Mouse (Mus musculus) CD8-positive naive resting alpha-beta T cell, adult 2 months (primary cell): ENCODE data around the gene Qk.
A peak's percentile ranks its signal among the peaks of the same experiment; 100 is the strongest.

ENCODE experiments used
- DNase-seq, 2 experiments: peaks; one replicate each; pipeline ENCODE4 v3.0.0; 2022; ENCODE audit warnings: low read depth in 2 of 2, low spot score in 2 of 2

Qk gene

DNA sequence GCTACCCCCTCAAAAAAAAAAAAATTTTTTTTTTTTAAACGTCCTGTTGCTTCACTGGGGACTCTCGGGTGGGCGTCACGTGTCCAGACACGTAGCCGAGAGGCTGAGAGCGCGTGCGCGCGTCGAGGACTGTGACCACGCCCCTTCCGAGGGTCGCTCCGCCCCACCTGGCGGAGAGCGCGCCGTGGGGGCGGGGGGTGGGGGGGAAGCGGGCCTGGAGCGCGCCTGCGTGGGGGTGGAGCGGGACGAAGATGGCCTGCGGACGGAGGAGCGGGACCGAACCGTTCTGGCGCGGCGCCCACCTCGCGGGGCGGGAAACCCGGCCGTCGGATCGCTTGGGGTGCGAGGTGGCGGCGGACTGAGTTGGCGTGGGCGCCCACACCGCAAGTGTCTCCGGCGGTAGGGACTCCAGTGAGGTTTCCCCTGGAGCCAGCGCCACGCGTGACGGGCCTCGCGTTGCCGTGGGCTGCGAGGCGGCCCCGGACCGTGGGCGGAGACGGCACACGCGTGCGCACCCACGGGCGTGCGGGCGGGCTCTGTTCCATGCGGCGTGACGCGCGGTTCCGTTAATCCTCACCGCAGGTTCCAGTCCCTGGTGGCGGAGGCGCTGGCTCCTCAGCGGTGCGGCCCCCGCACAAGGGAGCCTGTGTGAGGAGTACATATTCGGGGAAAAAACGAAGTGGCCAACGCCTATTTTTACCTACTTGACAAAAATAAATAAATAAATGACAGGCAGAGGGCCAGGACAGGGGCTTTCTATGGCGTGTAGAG is at the start of gene Qk:
TSS of gene Qk (minus strand) at position 170 of the 771 bp plus-strand sequence.
- peak; percentile 93 to 94 for DNase-seq

DNA sequence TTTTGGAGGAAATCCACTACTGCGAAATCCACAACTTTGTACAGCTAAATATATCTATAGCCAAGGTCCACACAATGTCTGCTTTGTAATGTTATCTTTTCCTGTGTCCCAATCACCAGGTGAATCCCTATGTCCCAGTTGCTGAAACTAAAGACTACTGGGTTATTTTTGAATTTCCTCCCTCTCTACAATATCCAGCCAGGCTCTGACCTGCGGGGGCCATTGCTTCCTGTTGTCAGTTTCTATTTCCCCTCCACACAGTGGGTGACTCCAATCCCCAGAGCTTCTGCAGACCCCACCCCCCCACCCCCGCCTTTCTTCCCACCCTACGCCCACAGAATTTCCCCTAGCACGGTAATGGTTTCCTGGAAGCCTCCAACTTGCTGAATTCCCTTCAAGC is 47.4 kb upstream of the Qk start:
- DNase-seq, result no peak

DNA sequence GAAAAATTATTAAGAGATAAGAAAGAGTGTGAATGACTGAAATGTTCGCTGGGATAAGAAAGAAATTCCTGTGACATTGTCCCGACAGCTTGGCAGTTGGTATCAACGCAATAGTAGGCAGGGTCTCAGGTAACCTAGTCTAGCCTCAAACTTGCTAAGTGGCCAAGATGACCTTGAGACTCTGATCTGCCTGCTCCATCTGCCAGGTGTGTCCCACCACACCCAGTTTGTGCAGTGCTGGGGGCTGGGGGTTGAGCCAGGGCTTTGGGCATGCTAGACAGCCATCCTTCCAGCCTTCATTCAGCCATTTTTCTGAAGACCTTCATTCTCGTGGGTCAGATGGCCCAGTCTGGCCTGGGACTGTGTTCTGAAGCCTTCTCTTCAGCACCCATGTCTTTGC is 46.9 kb upstream of the Qk start:
- no peak for DNase-seq

DNA sequence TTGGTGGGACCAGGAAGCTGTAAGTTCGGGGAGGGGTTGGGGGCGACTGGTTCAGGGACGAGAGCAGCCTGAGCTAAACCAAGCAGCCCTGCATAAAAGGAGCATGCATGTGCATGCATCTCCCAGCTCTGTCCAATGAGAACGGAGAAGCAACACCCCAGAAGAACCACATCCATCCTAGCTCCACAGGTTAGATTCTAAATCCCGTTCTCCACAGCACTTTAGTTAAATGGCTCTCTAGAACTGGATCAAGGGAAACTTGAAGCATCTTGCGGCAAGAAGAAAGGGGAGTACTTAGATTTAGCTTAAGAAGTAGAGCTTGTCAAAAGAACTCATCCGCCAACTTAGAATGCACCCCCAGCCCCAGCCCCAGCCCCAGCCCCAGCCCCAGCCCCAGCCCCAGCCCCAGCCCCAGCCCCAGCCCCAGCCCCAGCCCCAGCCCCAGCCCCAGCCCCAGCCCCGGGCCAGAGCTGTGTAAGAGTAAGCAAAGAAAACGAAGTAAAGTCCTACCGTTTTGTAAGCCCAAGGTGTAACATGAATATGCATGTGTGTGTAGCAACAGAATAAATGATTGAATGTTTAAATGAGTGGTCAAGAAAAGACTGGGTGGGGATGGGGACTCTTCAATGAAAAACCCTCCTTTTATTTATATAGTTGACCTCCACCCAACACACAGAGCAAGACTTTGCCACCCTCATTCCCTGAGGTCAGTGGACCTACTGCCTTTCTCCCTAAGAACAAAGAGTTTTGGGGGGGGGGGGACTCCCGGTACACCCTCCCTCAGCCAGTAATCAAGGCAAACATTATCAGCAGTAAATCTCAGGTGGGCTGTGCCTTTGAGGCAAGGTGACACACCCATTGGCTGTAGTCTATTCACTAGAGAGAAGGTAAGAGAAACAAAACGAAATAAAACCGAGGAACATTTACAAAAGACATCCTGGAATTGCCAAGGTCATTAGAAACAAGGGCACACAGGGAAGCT is 46.1 kb upstream of the Qk start:
- no peak for DNase-seq

DNA sequence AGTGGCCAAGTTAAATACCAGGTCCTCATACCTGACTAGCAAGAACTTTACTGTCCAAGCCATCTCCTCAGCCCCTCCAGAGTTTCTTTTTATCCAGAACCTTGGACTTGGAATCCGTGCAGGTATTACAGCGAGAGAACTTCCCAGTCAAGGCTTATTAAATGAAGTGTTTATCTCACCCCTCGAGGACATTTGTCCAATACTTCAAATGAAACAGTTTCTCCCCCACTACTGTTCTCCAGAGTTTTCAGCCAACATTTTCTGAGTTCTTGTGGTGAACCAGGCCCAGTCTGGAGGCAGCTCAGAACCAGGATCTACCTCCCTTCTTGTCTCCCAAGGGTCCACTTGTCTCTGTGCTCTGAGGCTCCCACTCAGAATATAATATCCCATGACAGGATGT is 43.5 kb upstream of the Qk start:
- no peak for DNase-seq

DNA sequence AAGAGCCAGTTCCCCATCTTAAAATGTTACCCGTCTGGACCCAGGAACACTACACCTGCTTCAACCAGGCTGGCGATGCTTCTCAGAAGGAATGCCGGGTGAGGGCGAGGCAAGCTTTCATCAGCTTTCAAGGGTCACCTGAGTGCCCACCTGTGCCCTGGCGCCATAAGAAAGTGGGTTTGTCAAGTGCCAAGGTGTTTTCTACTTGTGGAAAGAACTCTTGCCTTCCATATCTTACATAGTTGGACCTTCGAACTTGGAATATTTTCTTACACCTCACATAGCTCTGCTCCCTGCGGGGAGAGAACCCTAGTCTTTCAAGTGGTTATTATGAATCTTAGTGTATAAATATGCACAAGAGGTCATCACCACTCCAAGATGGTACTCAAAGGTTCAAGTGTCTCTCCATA is 42.2 kb upstream of the Qk start:
- no peak for DNase-seq

DNA sequence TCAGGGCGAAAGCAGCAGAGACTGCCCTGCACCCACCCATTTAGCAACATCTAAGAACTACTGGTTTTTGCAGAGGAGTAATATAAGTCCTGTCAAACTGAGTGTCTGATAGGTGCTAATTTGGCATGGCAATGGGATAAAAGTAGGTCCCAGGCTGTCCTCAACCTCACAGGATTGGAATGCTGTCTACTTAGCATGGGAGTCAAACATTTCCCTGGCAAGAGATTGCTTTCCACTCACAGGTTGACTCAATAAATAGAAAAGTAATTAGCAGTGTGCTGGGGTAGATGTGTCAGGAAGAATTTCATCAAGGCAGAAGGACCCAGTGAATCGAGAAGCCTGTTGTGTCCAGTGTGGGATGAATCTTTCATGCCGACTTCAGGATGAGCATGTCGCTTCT is 41.1 kb upstream of the Qk start:
- no peak for DNase-seq

DNA sequence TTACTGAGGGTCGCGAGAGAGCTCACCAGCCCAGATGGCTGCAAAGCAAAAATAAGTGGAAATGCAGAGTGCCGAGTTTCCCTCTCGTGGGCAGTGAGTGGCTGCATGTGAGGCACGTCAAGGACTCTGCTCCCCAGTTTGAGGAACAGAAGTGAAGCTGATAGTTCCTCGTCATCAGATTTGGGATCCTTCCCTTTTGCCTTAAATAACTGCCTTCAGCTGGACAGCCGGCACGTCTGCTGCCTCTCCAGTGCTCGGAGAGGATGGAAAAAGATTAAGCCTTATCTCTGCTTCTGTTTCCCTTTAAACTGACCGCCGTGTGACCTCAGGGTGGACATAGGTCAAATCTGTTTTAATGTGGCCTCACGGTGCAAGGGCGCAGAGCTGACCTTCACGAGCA is 39.8 kb upstream of the Qk start:
- no peak for DNase-seq

DNA sequence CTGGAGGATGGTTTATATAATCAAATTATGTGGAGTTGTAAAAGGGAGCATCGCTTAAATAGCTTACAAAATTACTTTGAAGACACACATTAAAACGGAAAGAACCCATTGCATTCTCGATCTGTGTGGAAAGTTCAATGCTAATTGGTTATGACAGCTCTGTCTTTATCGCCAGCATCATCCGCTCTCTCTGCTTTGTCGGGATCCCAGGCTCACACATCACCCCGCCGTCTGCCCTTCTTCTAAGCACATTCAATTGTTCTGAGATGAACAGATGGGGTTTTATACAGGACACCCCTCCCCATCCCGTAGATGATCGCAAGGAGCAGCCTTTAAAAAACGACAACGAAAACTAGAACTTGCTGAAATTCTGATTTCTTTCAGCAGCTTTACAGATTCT is 37.7 kb upstream of the Qk start:
- no peak for DNase-seq

DNA sequence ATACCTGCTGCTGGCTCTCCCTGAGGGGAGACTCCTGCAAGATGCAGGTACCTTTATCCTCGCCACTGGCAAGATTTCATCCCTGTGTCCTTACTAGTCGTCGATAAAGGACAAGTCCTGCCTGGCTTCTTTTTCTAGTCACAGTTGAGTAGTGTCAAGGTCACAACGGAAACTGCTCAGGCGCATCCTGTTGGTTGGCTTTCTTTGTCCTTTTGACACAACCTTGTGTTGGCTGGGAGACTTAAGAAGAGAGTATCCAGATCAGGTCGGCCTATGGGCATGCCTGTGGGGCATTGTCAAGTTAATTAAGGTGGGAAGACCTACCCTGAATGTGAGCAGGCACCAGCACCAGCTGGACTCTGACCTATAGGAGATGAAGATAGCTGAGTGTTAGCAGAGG is 36.6 kb upstream of the Qk start:
- no peak for DNase-seq

DNA sequence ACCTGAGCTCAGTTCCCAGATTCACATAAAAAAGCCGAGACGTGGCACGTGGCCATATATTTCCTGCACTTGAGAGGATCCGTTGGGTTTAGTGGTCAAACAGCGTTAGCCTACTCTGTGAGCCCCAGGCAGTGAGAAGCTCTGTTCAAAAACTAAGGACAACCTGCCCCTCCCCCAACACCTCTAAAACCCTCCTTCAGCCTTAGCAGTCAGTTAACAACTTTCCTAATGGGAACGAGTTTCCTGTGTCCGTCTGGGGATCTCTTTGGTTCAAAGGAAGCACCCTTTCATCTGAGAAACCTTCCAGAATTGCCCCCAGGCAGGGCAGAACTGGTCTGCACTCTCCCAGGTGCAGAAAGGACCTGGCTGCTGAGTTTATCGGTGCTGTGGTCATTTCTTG is 36.1 kb upstream of the Qk start:
- DNase-seq, result no peak

DNA sequence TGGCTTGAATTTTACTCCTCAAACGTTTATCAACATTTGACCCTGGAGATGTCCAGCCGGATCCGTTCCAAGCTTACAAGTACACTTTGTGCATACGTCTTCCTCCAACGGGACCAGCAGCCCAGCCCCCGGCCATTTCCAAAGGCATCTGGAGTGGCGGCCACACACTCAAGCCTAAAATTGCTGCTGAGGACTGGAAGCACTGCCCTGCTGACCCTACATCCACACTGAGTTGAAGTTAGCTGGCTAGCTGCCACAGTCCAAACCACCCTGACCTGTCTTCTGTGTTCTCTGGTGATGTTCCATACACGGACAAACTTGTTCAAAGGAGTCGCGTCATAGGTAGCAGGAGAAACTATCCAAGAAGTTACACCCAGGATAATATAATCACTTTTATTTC is 18.6 kb upstream of the Qk start:
- no peak for DNase-seq

DNA sequence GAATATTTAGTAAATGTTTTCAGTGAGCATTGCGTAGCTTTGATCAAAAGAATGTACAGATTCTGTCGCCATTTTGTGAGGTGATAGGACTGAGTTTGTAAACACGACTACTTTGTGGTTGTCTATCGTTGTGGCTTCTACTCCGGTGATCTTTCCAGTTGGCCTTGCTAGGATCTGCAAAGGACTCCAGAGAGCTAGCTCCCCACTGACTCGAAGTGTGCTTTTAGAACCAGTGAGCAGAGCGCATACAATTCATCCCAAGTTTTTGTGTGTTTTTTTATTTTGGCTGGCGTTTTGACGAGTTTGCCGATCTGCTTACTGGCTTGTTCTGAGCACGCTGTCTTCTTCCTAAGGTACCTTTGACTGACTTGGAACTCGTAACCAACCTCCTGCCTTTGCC is 16.9 kb upstream of the Qk start:
- DNase-seq, result no peak

DNA sequence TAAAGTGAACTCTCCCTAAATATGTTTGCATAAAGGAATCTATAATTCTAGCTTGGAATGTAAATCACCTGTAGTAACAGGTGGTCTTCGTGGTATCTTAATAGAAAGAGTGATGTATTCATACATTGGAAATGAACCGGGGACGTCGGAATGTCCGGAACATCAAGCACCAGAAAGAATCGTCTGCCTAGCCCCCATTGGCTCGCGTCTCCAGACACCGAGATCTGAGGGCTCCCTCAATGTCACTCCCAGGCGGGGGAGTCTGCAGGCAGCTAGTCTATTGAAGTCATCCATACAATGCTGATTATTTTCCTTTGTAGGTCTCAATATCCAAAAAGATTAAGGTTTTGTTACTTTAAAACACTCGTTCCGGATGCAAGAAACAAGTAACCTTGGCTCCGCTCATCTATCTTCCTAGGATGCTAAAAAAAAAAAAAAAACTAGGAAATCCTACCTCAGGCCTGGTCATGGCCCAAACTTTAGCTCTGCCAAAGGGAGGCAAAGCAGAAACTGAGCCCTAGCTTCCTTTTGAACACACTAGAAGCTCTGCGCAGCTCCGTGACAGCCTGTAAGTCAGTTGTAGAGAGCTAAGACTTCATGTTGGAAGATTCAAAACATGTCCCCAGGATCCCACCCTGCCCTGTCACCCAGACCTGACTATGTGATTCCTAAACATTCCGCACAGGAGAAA is 16.3 kb upstream of the Qk start:
- no peak for DNase-seq

DNA sequence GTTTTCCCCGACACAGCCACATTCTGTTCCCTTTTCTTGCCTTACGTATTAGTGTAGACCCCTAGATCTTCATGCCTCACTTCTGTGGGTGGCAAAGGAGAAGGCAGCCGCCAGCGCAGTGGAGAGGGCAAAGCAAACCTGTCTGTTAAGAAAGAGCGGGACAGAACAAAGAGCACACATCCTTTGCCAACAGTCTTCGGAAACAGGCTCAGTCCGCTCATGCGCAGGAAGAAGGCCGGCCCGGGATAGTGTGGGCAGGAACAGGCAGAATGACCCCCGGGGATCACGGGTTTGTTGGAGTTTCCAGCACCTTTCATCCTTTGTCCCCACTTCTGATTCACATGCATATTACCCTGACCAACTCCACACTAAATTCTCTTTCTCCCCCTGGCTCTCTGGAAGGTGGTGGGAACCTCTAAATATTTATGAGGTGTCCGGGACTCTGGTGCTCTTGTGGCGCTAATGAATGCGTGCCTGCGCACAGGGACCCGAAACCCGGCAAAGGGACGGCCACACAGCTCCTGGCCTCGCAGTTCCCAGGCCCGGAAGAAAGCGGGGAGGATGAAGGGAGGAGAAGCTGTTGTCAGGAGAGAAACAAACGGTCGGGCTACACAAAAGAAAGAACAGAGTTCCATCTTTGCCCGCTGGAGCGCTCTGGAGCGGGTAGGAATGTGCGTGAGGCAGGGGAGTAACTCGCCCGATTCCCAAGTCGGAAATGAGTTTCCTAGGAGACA is 15.5 kb upstream of the Qk start:
- peak in 1 of 2 experiments; percentile 6 for DNase-seq

DNA sequence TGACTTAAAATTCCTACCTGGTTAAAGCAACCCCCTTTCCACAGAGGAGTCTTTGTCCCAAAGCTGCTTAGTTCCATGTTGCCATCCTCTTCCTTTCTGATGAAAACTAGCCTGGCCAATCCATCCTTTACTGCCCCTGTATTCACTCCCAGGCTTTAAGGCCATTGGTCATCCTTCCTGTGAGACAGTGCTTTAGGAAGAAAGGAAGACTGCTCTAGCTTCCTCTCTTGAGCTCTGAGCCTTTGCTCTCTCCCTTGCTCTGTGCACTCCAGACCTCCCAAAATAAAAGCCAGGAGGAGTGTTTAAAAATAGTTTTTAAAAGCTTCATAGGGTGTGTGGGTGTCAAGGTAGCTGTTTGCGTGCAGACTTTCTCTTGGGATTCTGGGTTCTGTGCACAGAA is 14.8 kb upstream of the Qk start:
- no peak for DNase-seq

DNA sequence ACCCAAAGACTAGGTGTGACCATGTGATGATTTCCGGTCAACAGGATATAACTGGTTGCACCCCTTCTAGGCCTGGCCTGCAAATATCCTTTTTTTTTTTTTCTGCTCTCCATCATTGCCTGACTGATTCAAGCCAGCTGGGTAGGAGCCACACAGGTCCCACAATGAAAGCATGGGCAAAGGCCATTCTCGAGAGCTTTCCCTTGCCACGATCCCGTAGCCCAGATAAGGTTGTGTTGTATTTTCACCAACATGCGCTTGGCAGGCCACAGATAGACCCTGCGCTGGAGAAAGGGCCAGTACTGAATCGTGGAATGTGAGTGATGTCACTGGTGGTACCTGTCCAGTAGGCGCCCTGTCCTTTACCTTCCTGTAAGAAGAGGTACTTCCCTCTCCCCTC is 13.7 kb upstream of the Qk start:
- no peak for DNase-seq

DNA sequence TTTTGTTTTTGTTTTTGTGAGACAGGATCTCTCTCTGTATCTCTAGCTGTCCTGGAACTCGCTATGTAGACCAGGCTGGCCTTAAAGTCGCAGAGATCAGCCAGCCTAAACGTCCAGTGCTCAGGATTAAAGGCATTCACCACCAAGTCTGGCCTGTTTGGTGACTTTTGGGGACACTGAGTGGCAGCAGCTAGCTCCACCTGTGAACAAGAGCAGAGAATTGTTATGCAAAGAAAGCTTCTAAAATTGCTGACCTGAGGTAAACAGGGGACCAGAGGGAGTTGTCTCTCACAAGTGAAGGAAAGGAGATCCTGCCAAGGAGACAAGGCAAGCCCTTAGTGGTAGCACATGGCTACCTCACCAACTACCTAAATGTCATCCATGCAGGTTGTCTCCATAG is 12.5 kb upstream of the Qk start:
- no peak for DNase-seq

DNA sequence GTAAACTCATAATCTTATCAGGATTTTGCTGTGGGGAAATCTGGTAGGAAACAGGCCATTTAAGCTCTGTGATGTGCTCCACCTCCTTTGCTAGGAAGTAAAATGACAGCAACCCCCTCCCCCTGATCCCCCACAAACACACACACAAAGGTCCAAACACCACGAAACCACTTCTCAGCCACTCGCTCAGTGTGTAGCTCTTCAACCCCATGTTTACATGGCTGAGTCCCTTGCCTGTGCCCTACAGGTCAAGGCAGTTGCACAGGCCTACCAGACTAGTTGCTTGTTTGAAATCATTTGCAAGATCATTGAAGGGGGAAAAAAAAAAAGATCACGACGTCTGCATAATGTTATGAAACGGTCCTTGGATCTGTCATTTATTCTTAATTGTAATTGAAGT is 9.8 kb upstream of the Qk start:
- DNase-seq, result no peak

DNA sequence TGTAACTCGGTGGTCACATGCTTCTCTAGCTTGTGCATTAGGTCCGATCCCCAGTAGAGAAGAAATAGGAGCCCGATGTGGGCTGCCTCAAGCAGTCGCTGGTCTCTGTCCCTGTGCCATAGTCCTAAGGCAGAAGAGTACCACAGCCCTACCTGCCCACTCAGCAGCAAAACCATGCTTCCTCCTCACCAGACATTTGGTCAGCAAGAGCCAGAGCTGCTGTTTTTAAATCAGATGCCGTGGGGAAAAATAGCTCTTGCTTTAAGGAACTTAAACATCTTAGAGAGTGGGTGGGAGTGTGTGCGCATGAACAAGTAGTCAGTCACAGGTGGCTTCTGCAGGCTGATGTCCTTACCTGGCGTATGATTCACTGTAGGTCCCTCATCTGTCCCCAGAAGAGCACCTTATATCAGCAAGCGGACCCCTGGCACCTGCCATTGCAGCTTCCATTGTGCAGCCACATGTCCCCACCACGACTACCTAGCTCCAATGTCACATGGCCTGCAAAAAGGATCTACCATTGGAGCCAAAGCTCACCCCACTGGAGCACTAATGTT is 9.0 kb upstream of the Qk start:
- DNase-seq, result no peak
